Mouse (Mus musculus) cortical plate, adult 2 months (tissue): Measurements from ENCODE around the gene Dgki. TPM values are rescaled to one million over a fixed set of nuclear protein-coding genes. Genes with fewer than 3 reads are reported as not detected.

Source experiments
- H3K27ac ChIP-seq: fragments of 200-500 bp; 2 replicates; pipeline ENCODE4 v1.5.1; 2012; ENCODE audit warnings: low read length, control low read depth, inconsistent platforms; ENCODE audit not compliant: insufficient read depth
- H3K4me1 ChIP-seq: fragments of 200-500 bp; 2 replicates; pipeline ENCODE4 v1.6.1; 2011; ENCODE audit warnings: low read length; ENCODE audit not compliant: control insufficient read depth, insufficient read depth
- H3K4me3 ChIP-seq: fragments of 200-500 bp; 2 replicates; pipeline ENCODE4 v1.5.1; 2011; ENCODE audit warnings: mild to moderate bottlenecking, low read length, control low read depth; ENCODE audit not compliant: insufficient read depth
- CTCF ChIP-seq: fragments of 200-500 bp; IDR thresholded peaks from 2 replicates; pipeline ENCODE4 v1.5.1; 2011; ENCODE audit warnings: mild to moderate bottlenecking, control low read depth, low read length; ENCODE audit not compliant: insufficient read depth; ENCODE audit errors: extremely low read depth
- POLR2A ChIP-seq: fragments of 200-500 bp; IDR thresholded peaks from 2 replicates; pipeline ENCODE4 v1.6.1; 2011; ENCODE audit warnings: mild to moderate bottlenecking, low read length, control low read depth; ENCODE audit not compliant: insufficient read depth; ENCODE audit errors: extremely low read depth
- polyA plus RNA-seq: library from polyadenylated mRNA; depleted of rRNA; stranded (reverse); fragments of >200 nt; gene quantifications from 2 replicates; pipeline ENCODE4 v1.2.3, GENCODE M21; 2012

Dgki gene
- polyA plus RNA-seq, 1 experiment: 12.9 TPM

DNA sequence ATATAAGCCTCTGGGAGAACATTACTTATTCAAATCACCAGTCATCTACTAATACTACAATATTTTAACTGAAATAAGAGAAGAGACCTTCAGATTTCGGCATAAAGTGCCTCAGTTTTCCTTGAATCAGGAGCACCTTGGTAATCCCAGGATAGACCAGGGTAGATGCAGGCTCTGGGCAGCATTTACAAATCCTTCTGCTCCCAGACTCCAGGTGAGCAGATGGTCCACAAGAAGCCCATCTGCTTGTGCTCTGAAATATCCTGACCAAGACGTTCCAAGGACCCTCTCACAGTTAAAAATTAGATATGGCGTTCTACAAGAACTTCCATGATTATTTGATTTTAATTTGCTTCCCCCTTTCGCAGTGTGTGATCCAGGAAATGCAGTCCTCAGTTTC lies 118.0 kb downstream of the Dgki start:
- no peak overlapping the region for H3K27ac ChIP-seq
- peaks cover 3% of the 10 kb centered on the region; the same call in 1 of the 2 replicates for H3K4me1 ChIP-seq
- H3K4me3 ChIP-seq: no peak overlapping the region
- no peak for TF ChIP-seq CTCF
- TF ChIP-seq POLR2A: no peak

DNA sequence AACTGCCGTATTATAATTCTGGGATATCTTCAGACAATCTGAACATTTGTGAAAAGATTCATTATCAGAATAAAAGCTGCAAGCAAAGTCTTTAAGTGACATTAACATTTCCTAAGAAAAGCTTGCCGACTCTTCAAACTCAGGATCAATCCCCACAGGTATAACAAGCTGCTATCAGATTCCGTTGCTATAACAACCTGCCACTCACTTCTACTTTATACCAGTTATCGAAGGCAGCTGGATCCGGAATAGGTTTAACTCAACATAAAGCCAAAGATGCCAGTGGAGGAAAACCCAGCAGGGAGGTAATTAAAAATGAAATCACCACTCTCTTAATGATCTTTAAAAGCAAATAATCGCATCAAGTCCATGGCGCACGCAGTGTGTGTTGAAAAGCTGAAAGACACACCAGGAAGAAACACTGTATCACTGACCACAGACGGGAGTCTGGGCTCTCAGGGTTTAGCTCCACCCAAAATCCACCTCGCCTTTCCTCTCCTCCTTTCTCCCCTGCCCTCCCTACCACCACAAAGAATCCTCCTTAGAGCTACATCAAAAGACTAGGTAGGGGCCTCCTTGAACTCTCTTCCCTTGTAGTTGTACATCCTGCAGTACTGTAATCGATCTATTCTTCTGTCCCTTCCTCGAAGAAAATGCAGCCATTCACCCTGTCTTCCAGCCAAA lies 128.7 kb downstream of the Dgki start:
- Histone ChIP-seq H3K4me1 (no peaks in the 10 kb centered on the region), H3K4me3 (no peak overlapping the region), H3K27ac (no peak overlapping the region)
- TF ChIP-seq POLR2A: no peak
- no peak for TF ChIP-seq CTCF

DNA sequence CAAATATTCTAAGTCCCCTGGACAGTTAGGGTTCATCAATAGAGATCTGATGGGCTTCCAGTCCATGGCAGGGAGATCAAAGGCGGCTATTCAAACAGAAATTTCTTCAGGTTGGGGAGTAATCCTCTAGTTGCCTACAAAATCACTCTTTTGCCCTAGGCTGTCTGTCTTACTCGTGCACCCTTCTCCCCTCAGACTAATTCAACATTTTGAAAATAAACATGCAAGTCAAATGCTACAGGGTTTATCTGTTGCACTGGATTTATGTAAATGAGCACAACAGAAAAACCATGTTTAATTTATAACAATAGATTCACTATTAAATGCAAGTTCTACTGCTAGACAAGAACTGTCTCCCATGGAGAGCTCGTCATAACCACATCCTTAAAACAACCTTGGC lies 141.1 kb downstream of the Dgki start:
- Histone ChIP-seq H3K4me1 (no peaks in the 10 kb centered on the region), H3K4me3 (no peak overlapping the region), H3K27ac (no peak overlapping the region)
- TF ChIP-seq CTCF: no peak
- no peak for TF ChIP-seq POLR2A

DNA sequence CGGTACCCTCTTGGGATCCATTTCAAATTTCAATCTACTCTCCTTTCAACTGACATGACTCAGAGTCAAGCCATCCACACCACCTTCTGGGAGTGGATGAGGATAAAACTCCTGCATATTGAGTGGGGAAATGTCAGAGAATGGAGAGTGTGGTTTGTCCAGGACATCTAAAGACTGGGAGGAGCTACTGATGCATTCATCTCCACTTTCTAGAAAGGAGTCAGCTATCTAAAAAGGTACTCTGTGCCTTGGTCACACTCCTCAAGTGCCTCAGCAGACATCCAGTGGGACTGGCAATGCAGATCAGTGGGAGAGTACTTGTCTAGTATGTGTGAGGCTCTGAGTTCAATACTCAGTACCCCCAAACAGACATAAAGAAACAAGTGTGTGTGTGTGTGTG lies 145.9 kb downstream of the Dgki start:
- no peak for TF ChIP-seq CTCF
- no peak for TF ChIP-seq POLR2A

DNA sequence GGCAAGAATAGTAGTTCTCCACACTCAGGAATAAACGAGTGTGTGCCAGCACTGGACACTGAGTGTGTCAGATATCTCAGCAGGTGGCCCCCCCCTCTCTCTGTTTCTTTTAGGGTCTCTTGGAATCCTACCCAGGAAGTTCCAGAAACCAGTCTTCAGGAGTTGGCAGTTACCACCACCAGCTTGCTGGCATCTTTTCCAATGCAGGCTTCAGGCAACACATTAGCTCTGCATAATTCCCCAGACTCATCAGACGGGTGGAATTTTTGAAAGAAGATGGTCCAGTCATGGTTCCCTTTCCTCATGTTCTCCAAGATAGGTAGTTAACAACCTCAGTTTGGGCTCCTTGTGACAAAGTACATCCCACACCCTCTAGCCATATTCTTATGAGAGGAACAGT lies 149.5 kb downstream of the Dgki start:
- H3K27ac ChIP-seq: no peak overlapping the region
- TF ChIP-seq POLR2A (no peak), CTCF (no peak)
- H3K4me3 ChIP-seq: no peak overlapping the region
- H3K4me1 ChIP-seq: peaks cover 5% of the 10 kb centered on the region

More for the DNA sequence above, 145.9 kb downstream of the Dgki start:
- Histone ChIP-seq H3K27ac (no peak overlapping the region), H3K4me3 (no peak overlapping the region), H3K4me1 (peaks cover 5% of the 10 kb centered on the region)

DNA sequence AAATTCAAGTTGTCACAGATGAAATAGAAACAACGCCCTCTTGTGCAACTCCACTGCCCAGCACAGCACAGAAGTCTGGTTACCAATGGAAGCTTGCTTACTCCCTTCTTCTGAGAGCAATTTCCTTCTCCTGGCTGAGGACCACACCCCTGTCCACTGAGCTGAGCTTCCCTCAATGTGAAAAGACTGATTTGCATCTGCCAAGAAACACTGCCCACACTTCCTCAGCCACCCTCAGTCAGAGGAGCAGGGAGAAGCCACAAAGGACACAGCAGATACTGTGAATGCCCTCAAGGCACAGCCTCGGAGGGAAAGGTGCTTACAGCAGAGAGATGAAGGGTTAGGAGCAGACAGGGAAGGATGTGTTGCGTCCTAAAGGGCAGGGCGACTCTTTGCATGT lies 149.9 kb downstream of the Dgki start:
- TF ChIP-seq POLR2A (no peak), CTCF (no peak)

DNA sequence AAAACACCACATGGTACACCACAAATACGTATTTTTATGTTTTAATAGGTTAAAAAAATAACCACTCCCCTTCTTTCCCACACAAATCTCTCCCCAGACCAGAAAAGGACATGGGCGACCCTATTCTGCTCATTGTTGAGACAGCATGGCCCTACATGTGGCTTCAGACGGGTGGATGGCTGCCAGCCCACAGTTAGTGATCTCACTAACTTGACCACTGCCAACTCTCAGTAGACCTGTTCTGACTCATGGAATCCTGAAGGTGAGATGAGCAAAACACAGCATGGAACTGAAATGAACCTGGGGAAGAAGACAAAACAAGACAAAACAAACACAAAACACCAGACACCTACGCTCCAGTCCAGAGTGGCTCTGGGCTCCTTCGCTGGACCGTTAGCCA lies 150.8 kb downstream of the Dgki start:
- Histone ChIP-seq H3K27ac (no peak overlapping the region), H3K4me3 (no peak overlapping the region), H3K4me1 (peaks cover 5% of the 10 kb centered on the region)
- no peak for TF ChIP-seq POLR2A
- TF ChIP-seq CTCF: no peak

More for the DNA sequence above, 149.9 kb downstream of the Dgki start:
- no peak overlapping the region for H3K4me3 ChIP-seq
- H3K27ac ChIP-seq: no peak overlapping the region
- peaks cover 5% of the 10 kb centered on the region for H3K4me1 ChIP-seq

DNA sequence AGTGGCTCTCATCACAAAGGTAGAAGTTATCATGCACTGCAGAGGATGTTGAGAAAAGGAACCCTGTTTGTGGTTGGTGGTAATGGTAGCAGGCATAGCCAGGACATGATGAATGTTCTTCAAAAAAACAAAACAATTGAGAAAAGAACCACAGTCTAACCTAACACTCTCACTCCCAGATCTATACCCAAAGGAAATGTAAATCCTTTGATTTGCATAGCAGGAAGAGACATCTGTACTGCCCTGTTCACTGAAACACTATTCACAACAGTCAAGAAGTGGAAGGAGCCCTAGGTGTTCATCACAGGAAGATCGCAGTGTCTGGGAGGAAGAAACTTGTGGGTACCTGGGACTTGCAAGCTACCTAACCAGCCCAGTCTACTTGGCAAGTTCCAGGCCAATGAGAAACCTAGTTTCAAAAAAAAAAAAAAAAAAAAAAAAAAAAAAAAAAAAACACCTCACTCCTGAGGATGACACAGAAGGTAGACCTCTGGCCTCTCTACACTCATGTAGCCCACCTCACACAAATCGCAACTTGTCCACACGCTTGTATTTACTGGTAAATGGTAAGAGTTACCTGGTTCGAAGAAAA lies 152.5 kb downstream of the Dgki start:
- no peak overlapping the region for H3K4me3 ChIP-seq
- H3K27ac ChIP-seq: no peak overlapping the region
- peaks cover 12% of the 10 kb centered on the region for H3K4me1 ChIP-seq
- TF ChIP-seq POLR2A: no peak
- no peak for TF ChIP-seq CTCF

DNA sequence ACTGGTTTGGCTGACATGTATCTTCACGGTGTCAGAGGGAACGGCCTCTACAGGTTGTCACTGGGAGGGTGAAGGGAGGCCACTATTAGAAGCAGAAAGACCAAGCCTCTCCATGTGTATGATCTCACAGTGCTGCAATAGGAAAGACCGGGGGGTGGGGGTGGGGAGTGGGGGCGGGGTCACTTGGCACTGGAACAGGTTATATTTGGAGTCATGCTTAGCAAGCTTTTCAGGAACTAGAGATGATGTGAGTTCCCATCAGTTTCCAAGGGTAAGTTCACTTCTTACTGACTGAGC lies 156.2 kb downstream of the Dgki start:
- no peak for TF ChIP-seq POLR2A
- no peak overlapping the region for H3K4me3 ChIP-seq
- H3K4me1 ChIP-seq: peaks cover 7% of the 10 kb centered on the region
- H3K27ac ChIP-seq: no peak overlapping the region

DNA sequence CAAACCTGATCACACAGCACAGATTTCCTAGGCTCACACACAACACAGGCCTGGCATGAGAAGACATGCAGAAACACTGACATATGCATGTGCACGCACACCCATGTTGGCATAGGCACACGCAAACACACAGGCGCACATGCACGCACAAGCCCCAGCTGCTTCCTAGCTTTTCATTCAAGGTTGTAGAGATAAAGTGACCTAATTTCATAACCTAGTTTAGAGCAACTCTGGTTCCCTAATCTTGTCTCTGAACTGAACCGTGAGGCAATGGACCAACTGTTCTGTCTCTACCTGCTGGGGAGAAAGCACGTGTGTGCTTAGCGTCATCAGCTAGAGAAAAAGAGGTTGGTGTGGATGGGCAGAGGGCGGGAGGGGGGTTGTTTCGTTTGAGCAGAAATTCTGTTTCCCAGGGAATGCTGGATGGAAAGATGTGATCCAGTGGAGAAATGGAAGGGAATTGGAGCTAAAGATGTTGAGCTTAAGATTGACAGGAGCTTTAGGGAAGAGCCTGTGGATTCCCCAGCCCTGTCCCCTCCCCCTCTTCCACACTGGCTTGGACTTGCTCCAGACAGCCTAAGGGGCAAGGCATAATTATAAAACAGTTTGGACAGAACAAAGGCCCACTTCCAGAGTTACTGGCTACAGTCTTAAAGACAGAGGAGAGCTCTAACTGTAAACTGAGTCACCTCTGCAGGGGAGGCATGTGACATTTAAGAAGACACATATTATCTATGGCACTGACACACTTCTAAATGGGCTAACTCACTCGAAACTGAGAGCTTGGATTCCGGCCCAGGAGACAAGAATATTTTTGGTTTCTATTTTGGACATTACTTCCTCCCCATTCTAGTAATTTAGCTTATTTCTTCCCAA lies 156.8 kb downstream of the Dgki start:
- no peak overlapping the region for H3K27ac ChIP-seq
- H3K4me1 ChIP-seq: peaks cover 7% of the 10 kb centered on the region
- TF ChIP-seq POLR2A: no peak
- TF ChIP-seq CTCF: no peak
- no peak overlapping the region for H3K4me3 ChIP-seq
